Mouse (Mus musculus): ENCODE data around the gene Lgals3.

DNA sequence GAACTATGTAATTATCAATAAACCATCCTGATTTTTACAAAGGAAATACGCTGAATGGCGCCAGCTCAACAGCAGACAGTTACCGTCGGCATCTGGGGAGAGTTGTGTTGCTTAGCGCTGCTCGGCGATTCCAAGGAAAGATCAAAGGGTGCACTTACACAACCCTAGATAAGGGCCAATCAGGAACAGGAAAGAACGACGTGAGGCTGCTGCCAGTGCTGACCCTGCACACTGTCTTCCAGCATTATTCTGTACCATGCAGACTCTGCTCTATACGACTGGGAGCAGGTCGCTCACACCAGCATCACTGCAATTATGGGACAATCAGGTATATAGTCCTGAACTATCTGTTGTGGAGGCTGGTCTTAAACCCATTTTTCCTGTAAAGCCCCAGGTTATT, 18.6 kb downstream of the Lgals3 start:
- TF ChIP-seq CTCF (IDR thresholded peaks at IDR 0.05; ENCODE audit: borderline replicate concordance, insufficient read depth, low read length) (no peak), POLR2A (IDR thresholded peaks at IDR 0.05; ENCODE audit: low read depth, low read length) (no peak)

Measured in embryonic fibroblast, embryonic 13.5 days (primary cell).